Mouse (Mus musculus): Measurements from ENCODE around the gene Sh3bgrl3. TPM values are rescaled to one million over a fixed set of nuclear protein-coding genes. Genes with fewer than 3 reads are reported as not detected.

Sh3bgrl3 gene
- total and polyA plus RNA-seq, 2 experiments = 6.0 to 45.0 TPM

- TF ChIP-seq POLR2A (IDR thresholded peaks at IDR 0.05; ENCODE audit: extremely low read depth, insufficient read depth, low read length) (no peak), CTCF (IDR thresholded peaks at IDR 0.05; ENCODE audit: low read depth, low read length) (no peak)
These were observed 47.9 kb downstream of the Sh3bgrl3 start for GRCm38 (mm10) chr4:134080674-134081073.

GRCm38 (mm10) chr4:134078694-134079093, 49.9 kb downstream of the Sh3bgrl3 start:
- no peaks in the 10 kb centered on the region for H3K4me1 ChIP-seq (ENCODE audit: control insufficient read depth, insufficient read depth, low read length)
- no peak for TF ChIP-seq POLR2A (IDR thresholded peaks at IDR 0.05; ENCODE audit: extremely low read depth, insufficient read depth, low read length)
- TF ChIP-seq CTCF (IDR thresholded peaks at IDR 0.05; ENCODE audit: low read depth, low read length) = peak; percentile 48
- H3K36me3 ChIP-seq (ENCODE audit: control insufficient read depth, insufficient read depth, low read length) = no peaks in the 10 kb centered on the region
- H3K27me3 ChIP-seq (ENCODE audit: control insufficient read depth, insufficient read depth, low read length) = peaks cover 3% of the 10 kb centered on the region; the same call in 1 of the 2 replicates
- no peak for DNase-seq (ENCODE audit: extremely low read depth, low read depth, low spot score)
- H3K27ac ChIP-seq (replicated peaks; ENCODE audit: insufficient read depth, low read depth, low read length) = no peak overlapping the region
- no peaks in the 10 kb centered on the region for H3K79me2 ChIP-seq (ENCODE audit: control insufficient read depth, insufficient read depth, low read length)
- H3K4me3 ChIP-seq (ENCODE audit: insufficient read depth, low read depth, low read length) = no peak overlapping the region
- WGBS = 47% methylated on average over 3 of the region's 3 CpGs
- H3K9ac ChIP-seq (ENCODE audit: low read depth, low read length) = no peak overlapping the region

More at GRCm38 (mm10) chr4:134080674-134081073, 47.9 kb downstream of the Sh3bgrl3 start:
- H3K36me3 ChIP-seq (ENCODE audit: control insufficient read depth, insufficient read depth, low read length) = no peaks in the 10 kb centered on the region
- no peak overlapping the region for H3K4me3 ChIP-seq (ENCODE audit: insufficient read depth, low read depth, low read length)
- no peaks in the 10 kb centered on the region for H3K4me1 ChIP-seq (ENCODE audit: control insufficient read depth, insufficient read depth, low read length)
- H3K27me3 ChIP-seq (ENCODE audit: control insufficient read depth, insufficient read depth, low read length) = peaks cover 3% of the 10 kb centered on the region; the same call in 1 of the 2 replicates
- no peak overlapping the region for H3K9ac ChIP-seq (ENCODE audit: low read depth, low read length)
- no peak overlapping the region for H3K27ac ChIP-seq (replicated peaks; ENCODE audit: insufficient read depth, low read depth, low read length)
- DNase-seq (ENCODE audit: extremely low read depth, low read depth, low spot score) = no peak
- H3K79me2 ChIP-seq (ENCODE audit: control insufficient read depth, insufficient read depth, low read length) = no peaks in the 10 kb centered on the region
- WGBS = 90% methylated on average over 4 of the region's 4 CpGs

Other genes starting within 250 kb of the Sh3bgrl3 start
- gene Rps6ka1, start 241.0 kb downstream of the Sh3bgrl3 start, total RNA-seq (2014; rRNA removed) = 4.1 and 5.1 TPM in 2 replicates
- 8.6 and 16.9 TPM in 2 replicates for gene Rps6ka1, start 241.0 kb downstream of the Sh3bgrl3 start, polyA plus RNA-seq (2012; rRNA removed)
- 21.1 and 35.2 TPM in 2 replicates for gene Hmgn2, start 160.1 kb downstream of the Sh3bgrl3 start, total RNA-seq (2014; rRNA removed)
- gene Hmgn2, start 160.1 kb downstream of the Sh3bgrl3 start, polyA plus RNA-seq (2012; rRNA removed) = 3.1 and 3.7 TPM in 2 replicates
- 14.0 and 15.6 TPM in 2 replicates for gene Dhdds, start 127.9 kb downstream of the Sh3bgrl3 start, total RNA-seq (2014; rRNA removed)
- 19.2 and 21.3 TPM in 2 replicates for gene Dhdds, start 127.9 kb downstream of the Sh3bgrl3 start, polyA plus RNA-seq (2012; rRNA removed)
- gene Lin28a, start 109.9 kb downstream of the Sh3bgrl3 start, total RNA-seq (2014; rRNA removed) = not detected in 2 replicates
- not detected in 2 replicates for gene Lin28a, start 109.9 kb downstream of the Sh3bgrl3 start, polyA plus RNA-seq (2012; rRNA removed)
- not detected in 2 replicates for gene Zfp683, start 75.0 kb downstream of the Sh3bgrl3 start, total RNA-seq (2014; rRNA removed)
- gene Zfp683, start 75.0 kb downstream of the Sh3bgrl3 start, polyA plus RNA-seq (2012; rRNA removed) = 0.55 and 1.0 TPM in 2 replicates
- gene Crybg2, start 68.0 kb downstream of the Sh3bgrl3 start, total RNA-seq (2014; rRNA removed) = 0.94 and 1.4 TPM in 2 replicates
- 0.42 and 1.6 TPM in 2 replicates for gene Crybg2, start 68.0 kb downstream of the Sh3bgrl3 start, polyA plus RNA-seq (2012; rRNA removed)
- 20.0 and 26.8 TPM in 2 replicates for gene Cd52, start 33.7 kb downstream of the Sh3bgrl3 start, total RNA-seq (2014; rRNA removed)
- 7.6 and 10.4 TPM in 2 replicates for gene Cd52, start 33.7 kb downstream of the Sh3bgrl3 start, polyA plus RNA-seq (2012; rRNA removed)
- gene Ubxn11, start 26.2 kb downstream of the Sh3bgrl3 start, total RNA-seq (2014; rRNA removed) = 0.09 and 0.34 TPM in 2 replicates
- gene Ubxn11, start 26.2 kb downstream of the Sh3bgrl3 start, polyA plus RNA-seq (2012; rRNA removed) = 0.66 and 1.2 TPM in 2 replicates
- 99.8 and 108 TPM in 2 replicates for gene Cep85, start 58.3 kb upstream of the Sh3bgrl3 start, total RNA-seq (2014; rRNA removed)
- 50.5 and 61.5 TPM in 2 replicates for gene Cep85, start 58.3 kb upstream of the Sh3bgrl3 start, polyA plus RNA-seq (2012; rRNA removed)
- gene Gm7534, start 74.2 kb upstream of the Sh3bgrl3 start, total RNA-seq (2014; rRNA removed) = not detected in 2 replicates
- not detected in 2 replicates for gene Gm7534, start 74.2 kb upstream of the Sh3bgrl3 start, polyA plus RNA-seq (2012; rRNA removed)
- not detected in 2 replicates for gene Catsper4, start 98.6 kb upstream of the Sh3bgrl3 start, total RNA-seq (2014; rRNA removed)
- not detected in 2 replicates for gene Catsper4, start 98.6 kb upstream of the Sh3bgrl3 start, polyA plus RNA-seq (2012; rRNA removed)
- 0.07 and 0.09 TPM in 2 replicates for gene Cnksr1, start 109.6 kb upstream of the Sh3bgrl3 start, total RNA-seq (2014; rRNA removed)
- 0.17 and 0.21 TPM in 2 replicates for gene Cnksr1, start 109.6 kb upstream of the Sh3bgrl3 start, polyA plus RNA-seq (2012; rRNA removed)
- not detected in 2 replicates for gene E130218I03Rik, start 114.9 kb upstream of the Sh3bgrl3 start, total RNA-seq (2014; rRNA removed)
- gene E130218I03Rik, start 114.9 kb upstream of the Sh3bgrl3 start, polyA plus RNA-seq (2012; rRNA removed) = not detected in 2 replicates
- gene Zfp593, start 116.8 kb upstream of the Sh3bgrl3 start, total RNA-seq (2014; rRNA removed) = 2.9 and 3.2 TPM in 2 replicates
- gene Zfp593, start 116.8 kb upstream of the Sh3bgrl3 start, polyA plus RNA-seq (2012; rRNA removed) = 4.6 and 6.8 TPM in 2 replicates
- gene Gm30191, start 118.1 kb upstream of the Sh3bgrl3 start, total RNA-seq (2014; rRNA removed) = not detected in 2 replicates
- not detected in 2 replicates for gene Gm30191, start 118.1 kb upstream of the Sh3bgrl3 start, polyA plus RNA-seq (2012; rRNA removed)
- gene Grrp1, start 125.3 kb upstream of the Sh3bgrl3 start, total RNA-seq (2014; rRNA removed) = 0.13 and 0.28 TPM in 2 replicates
- 0.27 and 0.29 TPM in 2 replicates for gene Grrp1, start 125.3 kb upstream of the Sh3bgrl3 start, polyA plus RNA-seq (2012; rRNA removed)
- 7.4 and 7.8 TPM in 2 replicates for gene Pdik1l, start 159.1 kb upstream of the Sh3bgrl3 start, total RNA-seq (2014; rRNA removed)
- 2.6 and 2.7 TPM in 2 replicates for gene Pdik1l, start 159.1 kb upstream of the Sh3bgrl3 start, polyA plus RNA-seq (2012; rRNA removed)
- gene Trim63, start 186.3 kb upstream of the Sh3bgrl3 start, total RNA-seq (2014; rRNA removed) = 0.09 TPM in 1 of 2 replicates, not detected in the other
- gene Trim63, start 186.3 kb upstream of the Sh3bgrl3 start, polyA plus RNA-seq (2012; rRNA removed) = not detected in 2 replicates
- gene Slc30a2, start 214.4 kb upstream of the Sh3bgrl3 start, total RNA-seq (2014; rRNA removed) = under 0.01 and 0.07 TPM in 2 replicates
- gene Slc30a2, start 214.4 kb upstream of the Sh3bgrl3 start, polyA plus RNA-seq (2012; rRNA removed) = not detected in 2 replicates